In the genomic region with DNA sequence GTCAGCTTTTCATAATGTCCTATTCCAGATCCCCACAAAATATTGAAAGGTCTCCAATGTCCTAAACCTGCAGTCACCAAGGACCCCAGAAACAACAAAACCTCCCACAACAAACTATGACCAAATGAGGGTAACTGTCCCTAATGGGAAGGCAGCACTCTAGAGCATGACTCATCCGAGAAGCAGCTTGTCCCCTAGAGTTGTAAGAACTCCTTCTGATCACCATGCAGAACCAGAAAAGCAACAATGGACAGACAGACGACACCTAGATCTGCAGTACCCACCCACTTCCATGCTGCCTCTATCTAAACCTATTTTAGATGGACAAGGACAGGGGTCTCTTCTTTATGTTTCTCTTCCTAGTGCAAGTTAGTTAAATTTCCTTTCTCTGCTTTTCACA, we compare ENCODE assay signal across 10 mouse cellular contexts.
"Had no signal": no experiment of that assay in that cellular context is flagged by ENCODE, and none has a peak within 500 bp of the region (broad histone marks: within the 10 kb centered on the region; RNA-seq: fewer than 3 reads in every experiment).

No protein-coding gene starts in this region.

- H3K27ac ChIP-seq: limb, embryonic 13.5 days; liver, embryonic 14.5 days; midbrain, embryonic 12.5 days; neural tube, embryonic 13.5 days; stomach, postnatal 0 days had no signal

- H3K36me3 ChIP-seq: midbrain, embryonic 12.5 days had no signal

- H3K4me2 ChIP-seq: limb, embryonic 13.5 days; midbrain, embryonic 12.5 days; neural tube, embryonic 13.5 days had no signal

- H3K9me3 ChIP-seq: limb, embryonic 13.5 days; midbrain, embryonic 12.5 days; neural tube, embryonic 13.5 days had no signal

- H3K27me3 ChIP-seq: limb, embryonic 13.5 days; midbrain, embryonic 12.5 days; neural tube, embryonic 13.5 days had no signal

- DNase-seq: kidney, adult 18-20 months; left cerebral cortex, postnatal 4 days; retina, postnatal 1 day; thymus, postnatal 4 days had no signal

- H3K4me3 ChIP-seq: limb, embryonic 13.5 days; midbrain, embryonic 12.5 days; neural tube, embryonic 13.5 days had no signal

- H3K9ac ChIP-seq: limb, embryonic 13.5 days; liver, embryonic 14.5 days; midbrain, embryonic 12.5 days; neural tube, embryonic 13.5 days had no signal

- H3K4me1 ChIP-seq: limb, embryonic 13.5 days; midbrain, embryonic 12.5 days had no signal

- ATAC-seq: midbrain, embryonic 16.5 days had no signal
